Mouse (Mus musculus) limb, embryonic 14.5 days (tissue): ENCODE data around the gene Acta1. TPM values are rescaled to one million over a fixed set of nuclear protein-coding genes. Genes with fewer than 3 reads are reported as not detected.

Experiments
- ATAC-seq: fragments of 200-750 bp; cut with Nextera tagmentation; 2 replicates; pipeline ENCODE4 v1.8.0; 2017; ENCODE audit warnings: low read depth, moderate number of reproducible peaks, moderate TSS enrichment; ENCODE audit not compliant: low FRiP score
- DNase-seq: peaks from one replicate; pipeline ENCODE4 v3.0.0-alpha.2; 2015; ENCODE audit warnings: low spot score
- H3K27ac ChIP-seq: fragments of 300-500 bp; sonication (generic); replicated peaks from 2 replicates; pipeline ENCODE4 v1.5.1; 2014; ENCODE audit warnings: low read depth, mild to moderate bottlenecking, low read length, moderate library complexity, mixed read lengths
- H3K27me3 ChIP-seq: fragments of 300-500 bp; sonication (generic); 2 replicates; pipeline ENCODE4 v1.6.1; 2014; ENCODE audit warnings: low read length, mixed read lengths; ENCODE audit not compliant: control insufficient read depth, insufficient read depth
- H3K36me3 ChIP-seq: fragments of 300-500 bp; sonication (generic); 2 replicates; pipeline ENCODE4 v1.6.1; 2014; ENCODE audit warnings: mild to moderate bottlenecking, low read length, moderate library complexity, mixed read lengths; ENCODE audit not compliant: control insufficient read depth, insufficient read depth
- H3K4me1 ChIP-seq: fragments of 300-500 bp; sonication (generic); 2 replicates; pipeline ENCODE4 v1.6.1; 2014; ENCODE audit warnings: antibody characterized with exemption, low read length, mixed read lengths; ENCODE audit not compliant: control insufficient read depth, insufficient read depth
- H3K4me2 ChIP-seq: fragments of 300-500 bp; sonication (generic); replicated peaks from 2 replicates; pipeline ENCODE4 v1.6.1; 2014; ENCODE audit warnings: low read depth, mild to moderate bottlenecking, low read length, moderate library complexity; ENCODE audit not compliant: severe bottlenecking
- H3K4me3 ChIP-seq: fragments of 300-500 bp; sonication (generic); replicated peaks from 2 replicates; pipeline ENCODE4 v1.5.1; 2014; ENCODE audit warnings: low read length
- H3K9ac ChIP-seq: fragments of 300-500 bp; sonication (generic); 2 replicates; pipeline ENCODE4 v1.6.1; 2014; ENCODE audit warnings: mild to moderate bottlenecking, low read depth, low read length, moderate library complexity; ENCODE audit not compliant: severe bottlenecking
- H3K9me3 ChIP-seq: fragments of 300-500 bp; sonication (generic); 2 replicates; pipeline ENCODE4 v1.6.1; 2016; ENCODE audit warnings: low read length; ENCODE audit not compliant: control insufficient read depth
- POLR2A ChIP-seq: fragments of 200-500 bp; IDR thresholded peaks from 2 replicates; pipeline ENCODE4 v1.8.0; 2012; ENCODE audit warnings: inconsistent platforms, mild to moderate bottlenecking, moderate library complexity, borderline replicate concordance; ENCODE audit not compliant: insufficient read depth, insufficient read length; ENCODE audit errors: extremely low read depth
- WGBS: fragments of 180-500 bp; shearing (Covaris S2); extraction: QIAGEN DNeasy Blood & Tissue Kit; methylation state at CpG from one replicate; pipeline ENCODE4 v1.1.7; 2014; 5-methylcytosine and 5-hydroxymethylcytosine counted together
- polyA plus RNA-seq, 2 experiments: library from polyadenylated mRNA; depleted of rRNA in 1 of 2; stranded (reverse) in 1 of 2; unstranded in 1 of 2; fragments of >200 nt; fragmentation: Nextera tagmentation in 1 of 2; extraction: Ambion mirVana in 1 of 2; gene quantifications; 2 replicates each; pipeline versions ENCODE4 v1.2.1 to v1.2.3; 2012 to 2014

Gene Acta1
- polyA plus RNA-seq, 2 experiments, result 847 to 1,005 TPM

DNA sequence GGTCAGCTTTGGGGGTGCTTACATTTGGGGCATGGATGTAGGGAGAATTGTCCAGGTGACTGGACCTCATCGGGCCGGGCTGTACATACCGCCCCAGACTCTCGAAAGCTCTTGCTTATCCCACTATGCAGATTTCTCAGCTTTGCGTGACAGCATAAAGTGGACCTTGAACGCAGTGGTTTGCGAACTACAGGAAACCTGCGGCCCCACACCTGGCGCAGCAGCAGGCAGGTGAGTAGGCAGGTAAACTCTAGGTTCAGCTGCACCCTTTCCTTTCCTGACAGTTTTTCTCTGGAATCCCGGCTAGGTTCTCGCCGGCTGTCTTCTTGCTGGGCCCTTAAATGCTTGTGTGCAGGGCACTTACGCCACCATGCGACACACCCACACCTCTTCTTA is 1.8 kb upstream of the Acta1 start:
- H3K27ac ChIP-seq, result no peak overlapping the region
- WGBS, result 59% methylated on average over 14 of the region's 14 CpGs
- H3K4me2 ChIP-seq, result no peak overlapping the region
- no peak overlapping the region for H3K4me3 ChIP-seq
- no peak overlapping the region for H3K9ac ChIP-seq
- H3K4me1 ChIP-seq, result 0 out of 2 replicates have a peak, but pooled peaks cover 2% of the 10 kb centered on the region
- no peaks in the 10 kb centered on the region for H3K9me3 ChIP-seq
- ATAC-seq (no peak), DNase-seq (no peak)
- H3K27me3 ChIP-seq, result peaks cover 38% of the 10 kb centered on the region
- TF ChIP-seq POLR2A, result no peak
- H3K36me3 ChIP-seq, result peaks cover 19% of the 10 kb centered on the region

DNA sequence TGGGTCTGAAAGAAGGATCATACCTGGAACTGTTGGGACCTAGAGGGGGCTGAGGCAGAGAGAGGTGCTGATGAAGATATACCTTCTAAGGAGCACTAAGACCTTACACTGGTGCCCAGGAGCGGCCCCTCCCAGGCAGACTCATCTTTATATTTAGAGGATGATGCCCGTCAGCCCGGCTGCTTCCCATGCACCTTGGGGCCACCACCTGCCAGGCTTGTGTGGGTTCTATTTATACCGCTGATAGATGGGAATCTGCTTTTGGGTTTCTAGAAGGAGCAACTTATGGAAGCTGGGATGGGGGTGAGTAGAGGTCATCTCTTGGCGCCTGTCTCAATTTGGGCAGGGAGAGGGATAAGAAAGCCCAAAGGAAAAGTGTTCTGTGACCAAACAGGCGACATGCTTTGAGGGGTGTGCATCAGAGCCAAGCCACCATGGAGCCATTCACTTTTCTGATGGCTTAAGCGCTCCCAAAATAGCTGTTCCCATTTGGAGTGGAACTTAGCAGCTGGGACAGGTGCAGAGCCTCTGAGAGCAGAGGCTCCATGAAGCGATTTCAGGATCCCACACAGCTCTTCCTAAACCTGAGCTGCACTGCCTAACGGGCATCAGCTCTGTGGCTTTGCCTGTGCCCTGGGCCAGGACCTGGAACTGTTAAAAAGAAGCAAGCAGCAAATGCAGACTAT is 1.3 kb upstream of the Acta1 start:
- 0 out of 2 replicates have a peak, but pooled peaks cover 2% of the 10 kb centered on the region for H3K4me1 ChIP-seq
- no peak overlapping the region for H3K4me2 ChIP-seq
- no peak overlapping the region for H3K4me3 ChIP-seq
- H3K9ac ChIP-seq, result no peak overlapping the region
- ATAC-seq, result peak; percentile 20
- H3K27ac ChIP-seq, result no peak overlapping the region
- peaks cover 16% of the 10 kb centered on the region for H3K36me3 ChIP-seq
- DNase-seq, result peak; percentile 13
- H3K9me3 ChIP-seq, result no peaks in the 10 kb centered on the region
- 58% methylated on average over 9 of the region's 9 CpGs for WGBS
- H3K27me3 ChIP-seq, result peaks cover 40% of the 10 kb centered on the region
- no peak for TF ChIP-seq POLR2A

DNA sequence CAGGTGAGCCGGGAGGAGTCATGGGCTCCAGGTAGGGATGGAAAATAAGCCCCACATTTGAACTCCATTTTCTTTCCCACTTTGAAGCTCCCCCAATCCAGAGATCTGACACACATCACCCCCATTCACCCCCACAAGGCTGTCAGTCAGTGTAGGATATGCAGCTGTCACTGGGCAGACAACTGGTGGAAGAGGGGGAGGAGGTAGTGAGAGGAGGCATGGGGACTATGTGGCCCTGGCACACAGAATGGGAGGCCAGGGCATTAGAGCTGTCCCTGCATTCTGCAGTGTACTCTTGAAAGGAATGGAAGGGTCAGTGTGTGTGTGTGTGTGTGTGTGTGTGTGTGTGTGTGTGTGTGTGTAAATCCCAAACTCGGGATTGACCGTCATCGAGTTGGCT is 679 bp upstream of the Acta1 start:
- Histone ChIP-seq H3K36me3 (peaks cover 12% of the 10 kb centered on the region), H3K4me3 (no peak overlapping the region), H3K27ac (no peak overlapping the region), H3K9me3 (no peaks in the 10 kb centered on the region), H3K4me2 (no peak overlapping the region), H3K27me3 (peaks cover 40% of the 10 kb centered on the region), H3K4me1 (0 out of 2 replicates have a peak, but pooled peaks cover 2% of the 10 kb centered on the region), H3K9ac (no peak overlapping the region)
- 78% methylated on average over 3 of the region's 4 CpGs for WGBS
- ATAC-seq, result peak; percentile 58
- no peak for TF ChIP-seq POLR2A
- DNase-seq, result no peak

- no peak overlapping the region for H3K9ac ChIP-seq
- 70% methylated on average over 11 of the region's 11 CpGs for WGBS
- H3K27me3 ChIP-seq, result peaks cover 40% of the 10 kb centered on the region
- no peak overlapping the region for H3K4me3 ChIP-seq
- ATAC-seq (no peak), DNase-seq (no peak)
- peaks cover under 1% of the 10 kb centered on the region; the same call in 1 of the 2 replicates for H3K36me3 ChIP-seq
- no peaks in the 10 kb centered on the region for H3K9me3 ChIP-seq
- H3K4me1 ChIP-seq, result 0 out of 2 replicates have a peak, but pooled peaks cover 2% of the 10 kb centered on the region
- no peak overlapping the region for H3K4me2 ChIP-seq
- H3K27ac ChIP-seq, result no peak overlapping the region
- TF ChIP-seq POLR2A, result no peak
Observed at GRCm38 (mm10) chr8:123893413-123893812, 1.1 kb downstream of the Acta1 start.

- Histone ChIP-seq H3K36me3 (no peaks in the 10 kb centered on the region), H3K4me3 (peak overlapping the region; percentile 26), H3K4me1 (0 out of 2 replicates have a peak, but pooled peaks cover 2% of the 10 kb centered on the region), H3K27ac (no peak overlapping the region), H3K9ac (no peak overlapping the region), H3K4me2 (peak overlapping the region; percentile 41; the same call in 1 of the 2 replicates), H3K27me3 (peaks cover 40% of the 10 kb centered on the region), H3K9me3 (no peaks in the 10 kb centered on the region)
- no peak for TF ChIP-seq POLR2A
- DNase-seq (no peak), ATAC-seq (no peak)
- WGBS, result 8% methylated on average over 30 of the region's 30 CpGs
Observed at GRCm38 (mm10) chr8:123892586-123893155, 1.9 kb downstream of the Acta1 start.
